Mouse (Mus musculus) layer of hippocampus, adult 11-12 months (tissue): ENCODE results near the gene Zfp948.
A peak's percentile ranks its signal among the peaks of the same experiment; 100 is the strongest.
"Not testable (repeated sequence)": the region's sequence is repeated elsewhere in the genome, so short reads cannot be mapped to it uniquely, and the experiment has no call there.

Source experiments
- DNase-seq: peaks from one replicate; pipeline ENCODE4 v3.0.0; 2022; ENCODE audit warnings: low spot score

Zfp948 gene

DNA sequence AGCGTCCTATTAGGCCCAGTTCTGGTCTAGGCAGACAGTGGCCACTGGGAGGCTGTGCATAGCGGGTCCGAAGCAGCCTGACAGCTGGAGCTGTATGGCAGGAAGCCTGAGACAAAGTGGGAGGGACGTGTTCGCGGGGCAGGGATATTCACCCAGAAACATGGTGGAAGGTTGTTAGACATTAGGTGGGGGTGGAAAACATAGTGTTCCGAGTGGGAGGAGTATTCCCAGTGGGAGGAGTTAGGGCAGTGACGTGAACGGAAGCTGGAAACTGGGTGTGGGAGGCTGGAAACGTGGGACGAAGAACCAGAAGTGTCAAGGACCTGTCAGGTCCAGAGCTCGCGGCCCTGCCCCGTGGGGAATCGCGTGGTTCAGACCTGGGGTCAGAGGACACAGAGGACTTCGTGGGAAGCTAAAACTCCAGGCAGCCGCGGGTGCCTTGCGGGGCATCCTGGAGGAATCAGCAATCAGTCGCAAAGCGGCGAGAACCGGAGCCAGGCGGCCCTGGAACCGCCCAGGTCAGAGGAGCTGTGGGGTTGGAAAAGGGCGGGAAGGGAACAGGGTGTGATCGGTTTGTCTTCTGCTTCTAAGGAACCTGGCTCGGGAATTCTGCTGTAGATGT lies at the start of gene Zfp948:
Zfp948 (plus strand) TSS at position 281 of the 622 bp plus-strand sequence.
- peak; percentile 78 for DNase-seq

DNA sequence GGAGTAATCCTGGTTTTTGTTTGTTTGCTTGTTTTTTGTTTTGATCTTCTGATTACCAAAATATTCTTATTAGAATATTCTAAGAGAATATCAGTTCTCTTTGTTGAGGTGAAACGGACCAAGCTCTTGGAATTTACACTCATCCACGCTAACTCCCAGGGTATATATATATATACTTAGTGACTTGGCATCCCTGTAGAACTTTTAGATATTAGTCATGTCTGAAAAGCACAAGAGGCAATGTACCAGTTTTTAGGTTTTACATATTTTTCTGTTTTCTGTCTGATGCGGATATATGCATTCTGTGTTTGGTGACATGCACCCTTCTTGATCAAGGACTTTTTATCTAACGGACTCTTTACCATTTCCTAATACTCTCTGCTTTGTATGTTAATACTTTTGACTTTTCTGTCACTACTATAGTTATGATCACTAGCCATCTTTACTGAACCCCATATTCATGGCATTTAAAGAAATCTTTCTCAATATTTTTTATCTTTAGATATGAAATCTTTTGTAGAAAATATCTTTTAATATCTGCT lies 49.6 kb upstream of the Zfp948 start:
- no peak for DNase-seq

DNA sequence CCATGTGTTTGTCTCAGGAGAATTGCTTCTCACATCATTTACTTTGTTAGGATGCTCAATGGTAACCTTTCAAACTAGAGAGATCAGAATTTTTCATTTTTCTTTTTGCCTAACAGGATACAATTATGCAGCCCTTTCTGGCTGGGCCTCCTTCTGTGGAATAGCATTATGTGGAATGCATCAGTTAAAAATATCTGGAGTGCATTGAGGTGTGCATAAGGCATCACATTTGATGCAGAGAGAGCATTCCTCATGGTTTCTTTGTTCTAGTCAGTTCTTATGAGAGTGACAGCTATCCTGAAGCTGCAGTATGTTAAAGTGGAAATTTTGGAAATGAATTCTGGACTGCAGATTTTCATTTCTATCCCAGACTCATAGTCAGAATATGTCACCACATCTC lies 40.5 kb upstream of the Zfp948 start:
- DNase-seq: no peak

DNA sequence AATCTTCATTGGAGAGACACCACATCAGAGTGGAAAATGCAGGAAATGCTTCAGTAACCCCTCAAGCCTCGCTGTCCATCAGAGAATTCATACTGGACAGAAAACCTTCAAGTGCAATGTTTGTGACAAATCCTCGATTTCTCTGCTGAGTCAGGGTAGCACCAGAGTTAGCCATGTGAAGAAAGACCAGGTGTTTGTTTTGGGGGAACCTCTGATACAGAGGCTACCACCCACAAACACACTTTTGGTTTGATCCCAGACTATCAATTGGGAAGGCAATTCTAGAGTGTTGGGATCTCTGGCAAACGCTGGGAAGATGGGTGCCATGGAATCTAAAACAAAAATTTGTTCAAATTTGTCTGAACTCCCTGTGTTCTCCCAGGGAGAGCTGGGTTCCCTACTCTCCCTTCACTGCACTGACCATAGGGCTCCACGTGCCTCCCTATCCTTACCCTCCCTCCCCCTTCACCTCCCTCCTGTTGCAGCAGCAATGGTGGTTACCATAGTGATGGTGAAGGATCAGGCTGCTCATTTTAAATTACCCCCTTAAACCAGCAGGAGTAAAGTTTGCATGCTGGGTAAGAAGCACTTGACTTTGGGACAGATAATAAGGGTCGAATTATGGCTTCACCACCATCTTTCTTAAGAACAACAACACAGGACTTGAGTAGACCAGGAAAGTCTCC lies 36.0 kb upstream of the Zfp948 start:
- no peak for DNase-seq

DNA sequence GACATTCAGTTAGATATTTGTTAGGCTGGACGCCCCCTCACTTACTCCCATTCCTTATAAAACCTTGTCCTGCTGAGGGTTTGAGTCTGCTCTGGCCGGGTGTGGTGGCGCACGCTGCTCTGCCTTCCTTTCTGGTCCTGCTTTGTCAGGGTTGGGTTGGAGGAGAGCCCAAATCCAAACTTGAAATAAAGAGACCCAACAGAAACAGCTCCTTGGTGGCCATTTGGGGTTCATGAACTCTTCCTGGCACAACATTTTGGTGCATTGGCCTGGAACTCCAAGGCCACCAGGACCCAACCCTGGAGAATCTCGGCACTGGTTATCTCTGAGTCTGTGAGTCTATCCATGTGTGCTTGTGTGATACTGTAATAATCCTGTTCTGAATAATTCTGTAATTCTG lies 35.2 kb upstream of the Zfp948 start:
- DNase-seq: peak; percentile 32

DNA sequence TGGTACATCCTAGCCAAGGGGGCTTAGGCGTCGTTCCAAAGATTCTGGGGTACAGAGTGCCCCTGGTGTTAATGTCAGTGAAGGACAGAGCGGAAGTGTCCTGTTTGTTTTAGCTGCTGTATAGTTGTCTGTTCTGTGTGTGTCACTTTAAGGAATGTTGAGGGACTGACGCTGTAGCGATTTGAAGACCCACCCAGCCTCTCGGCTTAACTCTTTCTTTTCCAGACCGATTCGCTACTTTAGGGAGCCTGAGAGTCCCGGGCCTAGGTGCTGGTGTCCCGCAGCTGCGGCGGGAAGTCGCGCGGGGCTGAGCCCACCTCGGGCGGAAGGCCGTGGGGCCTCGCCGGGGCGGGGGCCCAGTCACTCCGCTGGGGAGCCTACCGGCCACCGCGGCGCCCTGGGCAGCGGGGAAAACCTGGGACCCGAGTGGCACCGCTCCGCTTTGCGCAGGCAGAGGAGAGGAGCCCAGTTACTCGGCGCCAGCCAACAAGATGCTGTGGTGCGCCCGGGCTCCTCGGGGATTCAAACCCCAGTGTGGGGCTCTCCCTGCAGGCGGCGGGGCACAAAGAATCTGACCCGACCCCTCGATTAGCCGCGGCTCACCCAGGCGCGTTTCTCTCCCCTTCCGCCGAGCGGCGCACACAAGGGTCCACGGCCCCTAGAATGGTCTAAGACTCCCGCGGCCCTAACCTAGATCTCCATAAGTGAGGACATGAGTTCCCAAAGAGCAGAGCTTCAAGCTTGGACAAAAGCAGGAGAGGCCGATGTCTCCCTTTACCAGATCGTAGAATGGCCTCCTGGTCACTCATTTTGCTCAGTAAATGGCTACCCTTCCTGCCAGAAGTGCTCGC lies 34.5 kb upstream of the Zfp948 start:
- DNase-seq: peak; percentile 74

DNA sequence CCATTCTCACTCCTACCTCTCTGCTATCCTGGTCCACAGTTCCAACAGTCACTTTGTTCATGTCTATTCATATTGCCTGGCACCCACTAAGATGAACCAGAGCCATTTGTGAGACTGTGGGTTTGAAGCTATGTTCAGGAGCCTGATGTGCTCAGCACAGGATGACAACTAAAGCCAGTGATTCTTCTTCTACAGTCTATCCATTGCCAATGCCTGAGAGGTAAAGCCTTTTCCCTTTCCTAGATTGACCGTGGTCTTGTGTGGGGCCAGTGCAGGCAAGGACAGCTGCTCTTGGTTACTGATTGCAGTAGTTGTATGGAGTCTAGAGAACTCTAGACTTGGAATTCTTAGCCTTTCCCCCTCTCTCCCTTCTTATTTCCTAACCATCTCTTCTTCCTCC lies 32.8 kb upstream of the Zfp948 start:
- no peak for DNase-seq

DNA sequence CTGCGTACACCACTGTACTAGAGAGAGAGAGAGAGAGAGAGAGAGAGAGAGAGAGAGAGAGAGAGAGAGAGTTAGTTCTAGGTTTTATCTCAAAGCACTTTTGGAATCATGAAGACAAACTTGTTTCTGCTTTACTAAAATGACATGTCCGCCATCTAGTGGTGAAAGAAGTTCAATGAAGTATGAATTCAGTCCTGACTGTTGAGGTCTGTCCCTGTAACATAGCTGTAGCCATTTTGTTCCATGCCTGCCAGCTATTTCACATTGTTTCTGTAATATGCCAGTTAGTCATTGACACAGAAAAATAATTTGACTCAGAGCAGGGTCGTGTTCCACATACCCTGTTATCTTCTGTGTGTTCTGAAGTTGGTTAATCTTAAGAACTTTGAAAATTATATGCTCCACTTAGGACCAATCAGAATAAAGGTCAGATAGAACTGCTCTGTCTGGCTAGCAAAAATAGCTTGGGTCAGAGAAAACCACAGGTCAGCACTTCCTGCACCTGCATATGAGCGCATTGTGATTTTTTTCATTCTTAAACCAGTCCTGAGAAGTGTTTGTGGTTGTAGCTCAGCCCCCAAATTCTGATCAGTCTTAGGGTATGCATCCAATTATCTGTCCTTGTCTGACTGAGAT lies 32.2 kb upstream of the Zfp948 start:
- peak; percentile 77 for DNase-seq

DNA sequence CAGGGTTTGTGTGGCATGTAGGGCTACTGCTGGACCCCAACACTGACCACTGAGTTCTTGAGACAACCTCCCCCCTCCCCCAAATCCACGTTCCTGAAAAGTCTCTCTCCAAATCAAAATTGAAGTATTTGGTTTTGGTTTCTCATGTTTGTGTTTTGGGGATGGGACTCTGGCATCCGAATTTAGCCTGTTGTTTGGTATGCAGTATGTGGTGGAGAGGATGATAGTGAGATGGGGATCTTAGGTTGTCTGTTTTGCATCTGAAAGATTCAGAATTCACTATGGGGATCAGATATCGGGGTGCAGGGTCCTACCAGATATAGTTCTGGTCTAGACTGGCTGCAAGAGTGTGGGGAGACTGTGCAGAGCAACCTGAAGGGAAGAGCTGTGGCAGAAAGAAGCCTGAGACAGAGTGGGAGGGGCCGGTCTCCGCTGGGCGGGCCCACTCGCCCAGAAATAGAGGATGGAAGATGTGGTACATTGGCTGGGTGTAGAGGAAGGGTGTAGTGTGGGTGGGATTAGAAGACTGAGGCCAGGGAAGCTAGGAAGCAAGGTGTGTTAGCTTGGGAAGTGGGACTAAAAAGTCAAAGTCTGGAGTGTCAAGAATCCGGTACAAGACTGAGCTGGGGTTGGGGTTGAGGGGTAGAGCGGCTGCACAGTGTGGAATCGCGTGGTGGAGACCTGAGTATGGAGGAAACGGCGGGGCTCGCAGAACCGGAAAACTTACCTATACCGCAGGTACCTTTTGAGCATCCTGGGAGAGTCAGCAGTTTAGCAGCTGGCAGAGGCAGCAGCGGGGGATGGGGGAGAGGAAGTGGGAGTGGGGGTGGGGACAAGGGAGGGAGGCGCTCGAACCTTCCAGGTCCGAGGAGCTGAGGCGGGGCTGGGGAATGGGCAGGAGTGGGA lies 31.5 kb upstream of the Zfp948 start, which contains the start of gene Zfp52:
Zfp52 (plus strand) TSS at position 444 of the 906 bp plus-strand sequence.
- DNase-seq: peak; percentile 57

DNA sequence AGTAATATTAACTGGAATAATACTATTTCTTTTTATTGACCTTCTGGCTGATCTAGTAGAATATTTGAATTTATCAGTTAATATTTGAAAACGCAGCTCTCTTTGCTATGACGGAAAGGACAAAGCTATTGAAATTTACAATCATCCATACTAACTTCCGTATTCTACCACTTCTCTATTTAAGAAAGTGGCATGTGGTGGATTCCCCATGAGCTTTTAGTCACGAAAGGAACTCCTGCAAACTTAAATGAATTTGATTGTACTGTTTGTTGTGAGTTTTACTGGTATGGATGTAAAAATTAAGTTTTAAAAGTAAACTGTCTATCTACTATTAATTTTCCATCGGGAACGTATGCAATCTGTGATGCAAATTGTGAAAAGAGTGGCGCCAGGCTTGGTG lies 30.7 kb upstream of the Zfp948 start:
- no peak for DNase-seq

DNA sequence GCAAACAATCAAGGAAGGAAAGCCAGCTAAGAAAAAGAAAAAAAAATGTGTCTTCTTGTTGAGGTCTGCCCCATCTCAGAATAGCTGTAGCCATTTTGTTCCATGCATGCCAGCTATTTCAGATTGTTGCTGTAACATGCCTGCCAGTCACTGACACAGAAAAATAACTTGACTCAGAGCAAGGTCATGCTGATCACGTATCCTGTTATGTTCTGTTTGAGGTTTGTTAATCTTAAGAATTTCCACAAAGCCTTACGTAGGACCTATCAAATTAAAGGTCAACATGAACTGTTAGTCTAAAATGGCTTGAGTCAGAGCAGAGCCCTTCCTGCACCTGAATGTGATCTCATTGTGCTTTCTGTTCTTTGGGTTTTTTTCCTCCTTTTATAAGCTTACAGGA lies 30.1 kb upstream of the Zfp948 start:
- DNase-seq: no peak

DNA sequence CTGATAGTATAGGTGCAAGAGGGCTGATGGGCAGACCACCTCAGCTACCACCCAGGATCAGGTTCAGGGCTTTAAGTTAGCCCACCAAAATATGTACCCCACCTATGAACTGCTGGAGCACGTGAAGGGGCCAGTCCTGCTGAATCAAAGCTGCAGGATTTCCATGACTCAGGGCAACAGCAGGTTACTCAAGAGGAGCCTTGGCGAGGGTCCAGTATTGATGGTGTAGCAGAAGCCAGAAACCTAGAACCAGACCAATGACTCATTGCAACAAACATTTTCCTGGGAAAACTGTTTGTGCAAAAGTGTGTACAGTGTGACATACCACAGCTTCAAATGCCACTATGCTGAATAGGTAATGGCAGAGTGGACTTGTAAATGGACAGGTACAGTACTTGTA lies 9.0 kb upstream of the Zfp948 start:
- no peak for DNase-seq

DNA sequence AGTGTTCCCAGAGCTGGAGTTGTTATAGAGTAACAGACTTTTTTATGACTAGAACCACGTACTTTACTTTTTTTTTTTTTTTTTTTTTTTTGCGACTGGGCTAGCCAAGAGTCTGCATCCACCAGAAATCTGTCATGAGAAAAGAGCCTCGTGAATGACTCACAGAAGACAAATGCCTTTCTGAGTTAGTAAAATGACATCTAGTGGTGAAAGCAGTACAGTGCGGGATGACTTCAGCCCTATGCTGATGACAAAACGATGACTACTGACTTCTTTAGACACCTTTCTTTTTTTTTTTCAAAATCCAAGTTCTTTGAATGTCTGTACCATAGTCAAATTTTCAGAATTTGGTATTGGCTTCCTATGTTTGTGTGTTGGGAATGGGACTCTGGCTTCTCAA lies 588 bp upstream of the Zfp948 start:
- peak; percentile 72 for DNase-seq

DNA sequence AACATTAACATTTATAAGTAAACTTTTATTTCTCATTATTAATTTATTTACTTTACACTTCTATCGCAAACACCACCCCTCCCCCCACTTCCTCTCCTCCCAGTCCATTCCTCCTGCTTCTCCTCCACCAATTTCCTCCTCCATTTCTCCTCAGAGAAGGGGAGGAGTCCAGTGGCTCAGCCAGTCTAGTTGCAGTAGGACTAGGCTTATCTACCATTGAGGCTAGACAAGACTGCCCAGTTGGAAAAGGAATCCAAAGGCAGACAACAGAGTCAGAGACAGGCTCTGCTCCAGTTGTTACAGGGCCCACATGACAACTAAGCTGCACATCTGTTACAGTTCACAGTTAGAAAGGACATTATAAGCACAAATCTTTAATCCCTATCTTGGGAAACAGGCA lies 888 bp downstream of the Zfp948 start:
- DNase-seq: no peak

DNA sequence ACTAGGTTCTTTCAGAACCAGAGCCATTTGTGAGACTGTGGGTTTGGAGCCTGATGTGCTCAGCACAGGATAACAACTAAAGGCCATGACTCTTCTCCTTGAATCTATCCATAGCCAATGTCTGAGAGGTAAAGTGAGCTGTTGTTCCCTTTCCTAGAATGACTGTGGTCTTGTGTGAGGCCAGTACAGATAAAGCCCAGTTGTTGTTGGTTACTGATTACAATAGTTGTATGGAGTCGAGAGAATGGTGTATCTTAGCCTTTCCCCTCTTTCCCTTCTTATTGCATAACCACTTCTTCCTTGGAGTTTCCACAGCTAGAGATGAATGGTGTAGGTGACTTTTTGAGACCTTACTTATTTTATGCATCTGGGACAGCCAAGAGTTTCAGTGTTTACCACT lies 12.3 kb downstream of the Zfp948 start:
- DNase-seq: no peak

DNA sequence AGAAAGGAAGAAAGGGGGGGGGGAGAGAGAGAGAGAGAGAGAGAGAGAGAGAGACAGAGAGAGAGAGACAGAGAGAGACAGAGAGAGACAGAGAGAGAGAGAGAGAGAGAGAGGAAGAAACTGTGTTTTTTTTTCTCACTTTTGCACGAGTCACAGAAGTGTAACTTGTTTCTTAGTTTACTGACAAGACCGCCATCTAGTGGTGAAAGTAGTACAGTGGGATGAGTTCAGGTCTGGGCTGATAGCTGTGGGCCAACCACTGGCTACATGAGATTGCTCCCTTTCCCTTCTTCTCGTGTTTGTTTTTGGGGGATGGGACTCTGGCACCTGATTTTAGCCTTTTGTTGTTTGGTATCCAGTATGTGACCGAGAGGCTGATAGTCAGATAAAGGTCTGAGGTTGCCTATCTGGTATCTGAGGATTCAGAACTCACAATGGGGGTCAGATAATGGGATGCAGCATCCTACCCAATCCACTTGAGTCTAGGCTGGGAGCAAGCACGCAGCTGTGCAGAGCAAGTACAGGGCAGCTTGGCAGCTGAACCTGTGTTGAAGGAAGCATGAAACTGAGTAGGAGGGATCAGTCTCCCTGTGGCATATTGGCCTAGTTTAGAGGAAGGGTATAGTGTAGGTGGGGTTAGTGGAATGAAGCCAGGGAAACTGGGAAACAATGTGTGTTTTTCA lies 12.8 kb downstream of the Zfp948 start:
- peak; percentile 55 for DNase-seq

DNA sequence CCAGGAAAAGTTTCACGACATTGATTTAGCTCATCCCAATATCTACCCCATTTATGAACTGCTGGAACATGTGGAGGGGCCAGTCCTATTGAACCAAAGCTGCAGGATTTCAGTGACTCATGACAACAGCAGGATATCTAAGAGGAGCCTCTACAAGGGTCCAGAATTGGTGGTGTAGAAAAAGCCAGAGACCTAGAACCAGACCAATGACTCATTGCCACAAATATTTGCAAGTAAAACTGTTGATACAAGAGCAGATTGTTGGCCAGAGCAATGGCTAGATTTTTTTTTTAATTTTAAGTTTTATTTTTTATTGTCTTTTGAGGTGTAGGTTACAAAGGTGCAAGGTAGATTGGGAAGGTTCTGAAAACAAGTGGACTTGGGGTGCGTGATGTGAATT lies 18.7 kb downstream of the Zfp948 start:
- DNase-seq: no peak

DNA sequence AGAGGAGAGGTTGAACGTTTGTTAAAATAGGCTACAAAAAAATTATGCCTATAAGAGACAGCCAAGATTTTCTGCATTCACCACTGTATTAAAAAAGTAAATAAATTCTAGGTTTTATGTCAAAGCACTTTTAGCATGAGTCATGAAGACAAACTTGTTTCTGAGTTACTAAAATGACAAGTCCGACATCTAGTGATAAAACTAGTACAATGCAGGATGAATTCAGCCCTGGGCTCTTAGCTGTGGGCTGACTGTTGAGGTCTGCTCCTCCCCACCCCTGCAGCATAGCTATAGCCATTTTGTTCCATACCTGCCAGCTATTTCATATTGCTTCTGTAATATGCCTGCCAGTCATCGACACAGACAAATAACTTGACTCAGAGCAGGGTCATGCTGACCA lies 49.5 kb downstream of the Zfp948 start:
- DNase-seq: no peak

DNA sequence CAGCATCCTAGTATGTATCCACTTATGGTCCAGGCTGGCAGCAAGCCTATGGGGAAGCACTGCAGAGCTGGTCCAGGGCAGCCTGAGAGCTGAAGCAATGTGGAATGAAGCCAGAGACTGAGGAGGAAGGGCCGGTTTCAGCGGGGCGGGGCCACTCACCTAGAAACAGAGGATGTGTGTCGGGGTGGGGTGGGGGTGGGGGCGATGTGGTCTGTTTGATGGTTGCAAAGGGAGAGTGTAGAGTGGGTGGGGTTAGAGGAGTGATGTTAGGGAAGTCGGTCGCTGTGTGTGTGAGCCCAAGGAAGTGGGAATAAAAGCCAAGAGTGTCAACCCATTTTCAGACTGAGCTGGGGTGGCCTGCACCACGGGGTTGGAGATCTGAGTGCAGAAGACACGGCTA lies 50.5 kb downstream of the Zfp948 start:
- DNase-seq: no peak

DNA sequence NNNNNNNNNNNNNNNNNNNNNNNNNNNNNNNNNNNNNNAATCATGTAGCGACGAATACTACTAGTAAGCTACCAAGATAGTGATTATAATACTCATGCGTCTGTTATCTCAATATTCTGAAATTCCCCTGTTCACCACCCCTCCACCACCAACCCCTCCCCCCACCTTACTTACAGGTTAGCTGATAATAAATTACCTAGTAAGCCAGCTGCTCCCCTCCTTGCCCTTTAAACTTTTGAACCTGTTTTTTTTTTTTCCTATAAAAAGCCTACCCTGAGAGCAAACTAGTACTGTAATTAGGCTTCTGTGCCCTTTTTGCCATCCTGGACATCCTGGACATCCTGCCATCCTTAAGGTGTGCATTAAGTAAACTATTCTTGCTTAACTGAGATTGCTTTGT lies 56.8 kb downstream of the Zfp948 start:
- no peak for DNase-seq

DNA sequence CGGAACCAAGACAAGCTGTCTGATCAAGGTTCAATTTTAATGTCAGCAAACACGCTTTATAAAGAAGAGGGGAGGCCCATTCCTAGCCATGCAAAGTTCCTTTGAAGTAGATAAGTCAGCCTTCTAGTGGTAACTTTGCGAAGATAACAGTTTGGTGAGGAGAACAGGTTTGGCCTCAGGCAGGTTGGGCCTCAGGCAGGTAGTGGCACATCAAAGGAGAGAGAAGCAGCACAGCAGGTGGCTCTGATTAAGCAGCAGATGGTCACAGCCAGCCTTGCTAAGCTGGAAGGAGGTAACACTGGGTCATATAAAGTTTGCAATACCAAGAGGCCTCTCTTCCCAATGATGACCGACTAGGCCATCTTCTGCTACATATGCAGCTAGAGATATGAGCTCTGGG lies 69.0 kb downstream of the Zfp948 start:
- not testable (repeated sequence) for DNase-seq
